Mouse (Mus musculus) liver, adult 2 months (tissue): ENCODE measurements around the gene Smo. TPM values are rescaled to one million over a fixed set of nuclear protein-coding genes. Genes with fewer than 3 reads are reported as not detected.

ENCODE experiments used
- DNase-seq: peaks from one replicate; pipeline ENCODE4 v3.0.0-alpha.2; 2011; ENCODE audit warnings: low read depth, low spot score; ENCODE audit errors: extremely low read depth
- H3K27ac ChIP-seq: fragments of 200-500 bp; replicated peaks from 2 replicates; pipeline ENCODE4 v1.5.1; 2012; ENCODE audit warnings: low read depth, mild to moderate bottlenecking, control low read depth, inconsistent platforms, low read length; ENCODE audit not compliant: insufficient read depth
- H3K27me3 ChIP-seq: fragments of 200-500 bp; 2 replicates; pipeline ENCODE4 v1.6.1; 2012; ENCODE audit warnings: mild to moderate bottlenecking, moderate library complexity, low read length, inconsistent platforms; ENCODE audit not compliant: control insufficient read depth, insufficient read depth
- H3K36me3 ChIP-seq: fragments of 200-500 bp; 2 replicates; pipeline ENCODE4 v1.6.1; 2012; ENCODE audit warnings: low read length, inconsistent platforms; ENCODE audit not compliant: control insufficient read depth, insufficient read depth
- H3K4me1 ChIP-seq: fragments of 200-500 bp; 2 replicates; pipeline ENCODE4 v1.6.1; 2011; ENCODE audit warnings: low read length; ENCODE audit not compliant: control insufficient read depth, insufficient read depth
- H3K4me3 ChIP-seq: fragments of 200-500 bp; 2 replicates; pipeline ENCODE4 v1.5.1; 2011; ENCODE audit warnings: low read depth, mild to moderate bottlenecking, control low read depth, low read length, moderate library complexity; ENCODE audit not compliant: insufficient read depth
- H3K79me2 ChIP-seq: fragments of 200-500 bp; 2 replicates; pipeline ENCODE4 v1.6.1; 2012; ENCODE audit warnings: inconsistent platforms, mild to moderate bottlenecking, low read length, moderate library complexity; ENCODE audit not compliant: control insufficient read depth, insufficient read depth
- H3K9ac ChIP-seq: fragments of 200-500 bp; 2 replicates; pipeline ENCODE4 v1.6.1; 2012; ENCODE audit warnings: low read depth, mild to moderate bottlenecking, control low read depth, inconsistent platforms, low read length
- CTCF ChIP-seq: fragments of 200-500 bp; IDR thresholded peaks from 2 replicates; pipeline ENCODE4 v1.5.1; 2011; ENCODE audit warnings: low read depth, low read length, control low read depth
- POLR2A ChIP-seq: fragments of 200-500 bp; IDR thresholded peaks from 2 replicates; pipeline ENCODE4 v1.6.1; 2011; ENCODE audit warnings: low read length, control low read depth; ENCODE audit not compliant: insufficient read depth; ENCODE audit errors: extremely low read depth
- WGBS: fragments of 180-500 bp; shearing (Covaris S2); methylation state at CpG from one replicate; pipeline ENCODE4 v1.1.7; 2018; 5-methylcytosine and 5-hydroxymethylcytosine counted together
- polyA plus RNA-seq: library from polyadenylated mRNA; depleted of rRNA; stranded (reverse); fragments of >200 nt; gene quantifications from 2 replicates; pipeline ENCODE4 v1.2.3, GENCODE M21; 2012; rRNA removed
- total RNA-seq: library from RNA; depleted of rRNA; stranded (reverse); fragments of >200 nt; gene quantifications from 2 replicates; pipeline ENCODE4 v1.2.3, GENCODE M21; 2014; rRNA removed

The Smo gene
- total RNA-seq = 4.1 and 5.0 TPM in 2 replicates
- polyA plus RNA-seq = 6.7 and 10.5 TPM in 2 replicates

GRCm38 (mm10) chr6:29735336-29735688 lies at the start of gene Smo:
TSS of gene Smo (plus strand) at chr6:29735503.
- under 1% methylated on average over 28 of the region's 30 CpGs for WGBS
- Histone ChIP-seq H3K27me3 (no peaks in the 10 kb centered on the region), H3K4me3 (peak within 1 kb of the TSS; percentile 52), H3K9ac (peak within 1 kb of the TSS; percentile 85), H3K4me1 (0 out of 2 replicates have a peak, but pooled peaks cover 5% of the 10 kb centered on the region), H3K27ac (no peak within 1 kb of the TSS), H3K79me2 (peaks cover 4% of the 10 kb centered on the region; the same call in 1 of the 2 replicates), H3K36me3 (no peaks in the 10 kb centered on the region)
- TF ChIP-seq POLR2A (0 out of 2 replicates have a peak, but pooled peaks have one; percentile 13), CTCF (no peak)
- DNase-seq = no peak

- Histone ChIP-seq H3K79me2 (no peaks in the 10 kb centered on the region), H3K9ac (no peak overlapping the region), H3K4me3 (no peak overlapping the region), H3K4me1 (no peaks in the 10 kb centered on the region), H3K27ac (no peak overlapping the region), H3K36me3 (no peaks in the 10 kb centered on the region), H3K27me3 (no peaks in the 10 kb centered on the region)
- DNase-seq = no peak
- TF ChIP-seq POLR2A (no peak), CTCF (no peak)
- WGBS = 81% methylated on average over 4 of the region's 4 CpGs
Observed at GRCm38 (mm10) chr6:29685952-29686351, 49.4 kb upstream of the Smo start.

- H3K36me3 ChIP-seq = no peaks in the 10 kb centered on the region
- 0 out of 2 replicates have a peak, but pooled peaks cover 3% of the 10 kb centered on the region for H3K79me2 ChIP-seq
- no peak for TF ChIP-seq CTCF
- TF ChIP-seq POLR2A = no peak
- no peaks in the 10 kb centered on the region for H3K27me3 ChIP-seq
- 84% methylated on average over 8 of the region's 8 CpGs for WGBS
- no peak overlapping the region for H3K27ac ChIP-seq
- H3K4me1 ChIP-seq = no peaks in the 10 kb centered on the region; the same call in 1 of the 2 replicates
- H3K9ac ChIP-seq = no peak overlapping the region
- H3K4me3 ChIP-seq = no peak overlapping the region
- DNase-seq = no peak
Observed at GRCm38 (mm10) chr6:29689458-29689857, 45.8 kb upstream of the Smo start.

- peaks cover 8% of the 10 kb centered on the region; the same call in 1 of the 2 replicates for H3K79me2 ChIP-seq
- peak; percentile 79 for DNase-seq
- TF ChIP-seq POLR2A (peak; percentile 49; the same call in 1 of the 2 replicates), CTCF (no peak)
Observed at GRCm38 (mm10) chr6:29693953-29694352, 41.4 kb upstream of the Smo start, which contains the start of gene Tspan33. TSS of gene Tspan33 (plus strand) at chr6:29694222.

GRCm38 (mm10) chr6:29694375-29695289 lies 40.7 kb upstream of the Smo start:
- no peak for TF ChIP-seq CTCF
- Histone ChIP-seq H3K4me1 (peaks cover 9% of the 10 kb centered on the region), H3K27me3 (no peaks in the 10 kb centered on the region), H3K27ac (peak overlapping the region; percentile 30), H3K4me3 (peak overlapping the region; percentile 76), H3K9ac (peak overlapping the region; percentile 90), H3K79me2 (peaks cover 12% of the 10 kb centered on the region; the same call in 1 of the 2 replicates), H3K36me3 (no peaks in the 10 kb centered on the region)
- no peak for DNase-seq
- WGBS = 4% methylated on average over 35 of the region's 35 CpGs

More at GRCm38 (mm10) chr6:29693953-29694352, 41.4 kb upstream of the Smo start, which contains the start of gene Tspan33:
- Histone ChIP-seq H3K4me3 (peak within 1 kb of the TSS; percentile 76), H3K9ac (peak within 1 kb of the TSS; percentile 90), H3K27ac (peak within 1 kb of the TSS; percentile 30), H3K4me1 (peaks cover 9% of the 10 kb centered on the region), H3K27me3 (no peaks in the 10 kb centered on the region), H3K36me3 (no peaks in the 10 kb centered on the region)
- WGBS = under 1% methylated on average over 41 of the region's 41 CpGs
